Mouse (Mus musculus) megakaryocyte, embryonic 14.5 days (primary cell): ENCODE data around the gene Bfsp1. TPM values are rescaled to one million over a fixed set of nuclear protein-coding genes. Genes with fewer than 3 reads are reported as not detected.

ENCODE experiments used
- H3K27me3 ChIP-seq: replicated peaks from 2 replicates; pipeline ENCODE3; 2012; ENCODE audit warnings: inconsistent platforms
- H3K36me3 ChIP-seq: replicated peaks from 2 replicates; pipeline ENCODE3; 2012; ENCODE audit warnings: low read length, inconsistent platforms, mixed read lengths
- H3K4me1 ChIP-seq: 2 replicates; pipeline ENCODE4 v1.6.1; 2012; ENCODE audit warnings: inconsistent platforms
- H3K4me3 ChIP-seq: replicated peaks from 2 replicates; pipeline ENCODE3; 2012; ENCODE audit warnings: moderate library complexity, mild to moderate bottlenecking, inconsistent platforms
- H3K9me3 ChIP-seq: 2 replicates; pipeline ENCODE4 v1.6.1; 2012; ENCODE audit warnings: inconsistent platforms
- FLI1 ChIP-seq: IDR thresholded peaks from 2 replicates; pipeline ENCODE4 v1.6.1; 2012; ENCODE audit warnings: low read length, inconsistent platforms, mixed read lengths
- GATA1 ChIP-seq: IDR thresholded peaks from 3 replicates; pipeline ENCODE4 v1.6.1; 2012; ENCODE audit warnings: mixed read lengths, low read length, inconsistent platforms, borderline replicate concordance
- polyA plus RNA-seq: library from polyadenylated mRNA; stranded (reverse); fragments of >175 nt; gene quantifications from 2 replicates; pipeline ENCODE4 v1.2.3, GENCODE M21; 2012; ENCODE audit warnings: low replicate concordance; ENCODE audit not compliant: insufficient read depth

The Bfsp1 gene
- polyA plus RNA-seq, 1 experiment: 0.31 TPM

GRCm38 (mm10) chr2:143864600-143864999, 1.6 kb upstream of the Bfsp1 start:
- no peak for TF ChIP-seq FLI1
- no peak for TF ChIP-seq GATA1
- peaks cover 24% of the 10 kb centered on the region for H3K4me1 ChIP-seq
- H3K4me3 ChIP-seq: no peak overlapping the region
- no peaks in the 10 kb centered on the region for H3K36me3 ChIP-seq
- H3K27me3 ChIP-seq: peaks cover 50% of the 10 kb centered on the region
- 0 out of 2 replicates have a peak, but pooled peaks cover 2% of the 10 kb centered on the region for H3K9me3 ChIP-seq

- Histone ChIP-seq H3K4me3 (no peak overlapping the region), H3K4me1 (peaks cover 11% of the 10 kb centered on the region), H3K9me3 (no peaks in the 10 kb centered on the region), H3K27me3 (peaks cover 49% of the 10 kb centered on the region), H3K36me3 (no peaks in the 10 kb centered on the region)
- TF ChIP-seq GATA1: no peak
- no peak for TF ChIP-seq FLI1
Measured at GRCm38 (mm10) chr2:143859166-143859565, 3.8 kb downstream of the Bfsp1 start.

- Histone ChIP-seq H3K36me3 (no peaks in the 10 kb centered on the region), H3K4me3 (no peak overlapping the region), H3K4me1 (peaks cover 4% of the 10 kb centered on the region; the same call in 1 of the 2 replicates), H3K9me3 (no peaks in the 10 kb centered on the region), H3K27me3 (peaks cover 21% of the 10 kb centered on the region)
- TF ChIP-seq FLI1 (no peak), GATA1 (no peak)
Measured at GRCm38 (mm10) chr2:143853447-143853846, 9.5 kb downstream of the Bfsp1 start.

GRCm38 (mm10) chr2:143852295-143853275, 10.4 kb downstream of the Bfsp1 start:
- H3K27me3 ChIP-seq: peaks cover 18% of the 10 kb centered on the region
- no peaks in the 10 kb centered on the region for H3K36me3 ChIP-seq
- peaks cover 9% of the 10 kb centered on the region for H3K4me1 ChIP-seq
- no peak overlapping the region for H3K4me3 ChIP-seq
- no peaks in the 10 kb centered on the region for H3K9me3 ChIP-seq
- TF ChIP-seq GATA1 (no peak), FLI1 (no peak)

GRCm38 (mm10) chr2:143851354-143852221, 11.4 kb downstream of the Bfsp1 start:
- H3K27me3 ChIP-seq: peaks cover 12% of the 10 kb centered on the region
- H3K9me3 ChIP-seq: no peaks in the 10 kb centered on the region
- peaks cover 19% of the 10 kb centered on the region for H3K4me1 ChIP-seq
- no peaks in the 10 kb centered on the region for H3K36me3 ChIP-seq
- no peak for TF ChIP-seq FLI1
- no peak for TF ChIP-seq GATA1
- H3K4me3 ChIP-seq: no peak overlapping the region

GRCm38 (mm10) chr2:143847291-143847690, 15.7 kb downstream of the Bfsp1 start:
- Histone ChIP-seq H3K9me3 (no peaks in the 10 kb centered on the region), H3K4me3 (no peak overlapping the region), H3K27me3 (peaks cover 22% of the 10 kb centered on the region), H3K4me1 (peaks cover 17% of the 10 kb centered on the region), H3K36me3 (no peaks in the 10 kb centered on the region)
- TF ChIP-seq GATA1: no peak
- TF ChIP-seq FLI1: no peak

GRCm38 (mm10) chr2:143846799-143847198, 16.2 kb downstream of the Bfsp1 start:
- TF ChIP-seq FLI1 (no peak), GATA1 (no peak)
- H3K36me3 ChIP-seq: no peaks in the 10 kb centered on the region
- no peaks in the 10 kb centered on the region for H3K9me3 ChIP-seq
- peaks cover 25% of the 10 kb centered on the region for H3K27me3 ChIP-seq
- peaks cover 17% of the 10 kb centered on the region for H3K4me1 ChIP-seq
- H3K4me3 ChIP-seq: no peak overlapping the region

GRCm38 (mm10) chr2:143844779-143845178, 18.2 kb downstream of the Bfsp1 start:
- H3K27me3 ChIP-seq: peaks cover 27% of the 10 kb centered on the region
- peaks cover 17% of the 10 kb centered on the region for H3K4me1 ChIP-seq
- no peaks in the 10 kb centered on the region for H3K36me3 ChIP-seq
- no peak overlapping the region for H3K4me3 ChIP-seq
- no peak for TF ChIP-seq GATA1
- TF ChIP-seq FLI1: no peak
- no peaks in the 10 kb centered on the region for H3K9me3 ChIP-seq

- TF ChIP-seq FLI1: no peak
- no peak for TF ChIP-seq GATA1
- Histone ChIP-seq H3K4me1 (peaks cover 14% of the 10 kb centered on the region), H3K27me3 (peaks cover 27% of the 10 kb centered on the region)
Measured at GRCm38 (mm10) chr2:143841536-143841935, 21.4 kb downstream of the Bfsp1 start.

More at GRCm38 (mm10) chr2:143841536-143841935, 21.4 kb downstream of the Bfsp1 start:
- no peaks in the 10 kb centered on the region for H3K9me3 ChIP-seq
- H3K4me3 ChIP-seq: no peak overlapping the region
- no peaks in the 10 kb centered on the region for H3K36me3 ChIP-seq
